Mouse (Mus musculus) small intestine, adult 2 months (tissue): Measurements from ENCODE around the gene Adam33.

ENCODE experiments used
- CTCF ChIP-seq: fragments of 200-500 bp; IDR thresholded peaks from 2 replicates; pipeline ENCODE4 v1.5.1; 2012; ENCODE audit warnings: low read depth, mild to moderate bottlenecking, control low read depth, inconsistent platforms, low read length, moderate library complexity, mixed read lengths; ENCODE audit not compliant: insufficient replicate concordance, insufficient read length; ENCODE audit errors: extremely low read depth
- POLR2A ChIP-seq: fragments of 200-500 bp; IDR thresholded peaks from 2 replicates; pipeline ENCODE4 v1.6.1; 2012; ENCODE audit warnings: low read depth, mild to moderate bottlenecking, control low read depth, inconsistent platforms, low read length, moderate library complexity

DNA sequence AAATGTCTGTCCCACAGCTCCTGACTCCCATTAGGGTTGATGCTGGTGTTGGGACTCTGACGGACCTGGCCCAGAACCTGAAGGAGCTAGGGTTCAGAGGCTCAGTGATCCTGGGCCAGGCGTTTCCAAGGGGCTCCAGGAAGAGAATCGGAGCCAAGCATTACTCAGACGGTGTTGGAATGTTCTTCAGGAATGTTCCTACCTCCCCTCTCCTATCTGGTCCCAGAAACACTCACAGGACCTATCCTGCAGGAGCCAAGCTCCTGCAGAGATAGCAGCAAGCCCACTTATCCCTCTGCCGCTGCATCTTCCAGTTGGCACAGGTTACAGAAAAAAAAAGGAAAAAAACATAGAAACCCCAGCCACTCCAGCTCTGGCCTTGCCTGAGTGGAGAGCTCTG lies 2.0 kb downstream of the Adam33 start:
- TF ChIP-seq CTCF = no peak
- TF ChIP-seq POLR2A = no peak
